Mouse (Mus musculus): ENCODE results near the gene Mtmr2.
"Not testable (repeated sequence)": the region's sequence is repeated elsewhere in the genome, so short reads cannot be mapped to it uniquely, and the experiment has no call there.

Mtmr2 gene

DNA sequence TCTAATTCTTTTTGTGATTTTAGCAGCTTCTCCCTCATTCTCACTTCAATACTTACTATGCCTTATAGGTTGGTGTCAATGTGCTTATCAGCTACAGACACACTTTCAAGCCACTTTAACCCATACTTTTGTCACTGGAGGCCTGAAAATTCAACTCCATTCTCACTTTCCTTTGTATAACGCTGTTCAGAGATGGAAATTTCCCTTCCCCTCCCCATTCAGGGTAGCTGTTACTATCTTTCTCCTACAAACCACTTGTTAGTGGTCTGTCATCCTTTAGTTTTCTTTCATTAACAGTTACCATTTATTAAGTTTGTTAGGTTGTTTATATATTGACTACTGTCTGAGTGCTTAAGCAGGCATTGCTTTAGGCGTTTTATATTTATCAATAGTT, at the start of gene Mtmr2:
TSS of gene Mtmr2 (plus strand) at position 7 of the 394 bp plus-strand sequence.
- ATAC-seq (ENCODE audit: insufficient number of reproducible peaks, low FRiP score, low TSS enrichment) = no peak

DNA sequence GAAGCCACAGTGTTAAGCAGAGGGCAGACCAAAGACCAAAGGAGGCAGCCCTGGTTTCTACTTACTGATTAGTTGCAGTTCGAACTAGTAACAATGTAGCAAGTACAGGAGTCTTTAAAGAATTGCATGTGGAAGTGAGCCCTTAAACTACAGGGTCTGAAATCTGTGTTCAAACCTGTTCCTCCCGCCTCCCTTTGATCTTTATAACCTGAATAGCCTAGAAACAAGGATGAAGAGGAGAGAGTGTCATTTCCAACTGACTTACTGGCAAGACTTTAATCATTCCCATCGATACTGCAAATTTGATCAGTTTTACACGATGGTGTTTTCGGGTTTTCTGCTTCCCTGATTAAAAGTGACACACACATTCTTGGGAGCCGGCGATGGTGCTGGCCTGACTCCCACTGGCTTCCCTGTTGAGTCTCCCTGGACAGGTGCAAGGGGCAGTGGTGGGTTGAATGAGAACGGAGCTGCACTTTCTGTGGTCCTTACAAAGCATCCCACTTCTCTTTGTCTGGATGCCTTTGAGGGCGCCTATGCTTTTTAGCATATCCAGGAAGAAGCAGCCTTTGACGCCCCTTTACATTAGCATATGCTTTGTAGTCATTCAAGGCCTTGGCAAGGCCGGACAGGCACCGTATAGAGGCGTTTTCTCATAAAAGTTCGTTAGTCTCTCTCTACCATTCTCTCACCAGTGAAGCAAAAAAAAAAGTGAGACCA, 49.0 kb upstream of the Mtmr2 start:
- no peak for ATAC-seq (ENCODE audit: insufficient number of reproducible peaks, low FRiP score, low TSS enrichment)

DNA sequence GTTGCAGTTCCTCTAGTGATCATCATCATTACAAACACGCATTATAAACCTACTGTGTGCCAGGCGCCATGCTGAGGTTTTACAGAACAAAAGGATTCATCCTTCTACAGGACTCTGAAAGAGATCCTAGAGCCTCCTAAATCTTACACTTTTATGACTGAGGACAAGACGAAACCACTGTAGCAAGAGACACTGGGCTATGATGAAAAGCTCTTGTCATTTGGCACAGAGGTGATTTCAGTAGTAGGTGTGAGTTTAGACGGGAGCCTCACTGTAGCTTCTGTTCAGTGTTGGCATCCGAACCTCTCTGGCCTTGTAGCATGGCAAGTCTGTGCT, 48.5 kb upstream of the Mtmr2 start:
- no peak for ATAC-seq (ENCODE audit: insufficient number of reproducible peaks, low FRiP score, low TSS enrichment)

GRCm38 (mm10) chr9:13701773-13702172, 46.4 kb upstream of the Mtmr2 start:
- no peak for ATAC-seq (ENCODE audit: insufficient number of reproducible peaks, low FRiP score, low TSS enrichment)

- no peak for ATAC-seq (ENCODE audit: insufficient number of reproducible peaks, low FRiP score, low TSS enrichment)
Measured at GRCm38 (mm10) chr9:13703100-13703499, 45.1 kb upstream of the Mtmr2 start.

DNA sequence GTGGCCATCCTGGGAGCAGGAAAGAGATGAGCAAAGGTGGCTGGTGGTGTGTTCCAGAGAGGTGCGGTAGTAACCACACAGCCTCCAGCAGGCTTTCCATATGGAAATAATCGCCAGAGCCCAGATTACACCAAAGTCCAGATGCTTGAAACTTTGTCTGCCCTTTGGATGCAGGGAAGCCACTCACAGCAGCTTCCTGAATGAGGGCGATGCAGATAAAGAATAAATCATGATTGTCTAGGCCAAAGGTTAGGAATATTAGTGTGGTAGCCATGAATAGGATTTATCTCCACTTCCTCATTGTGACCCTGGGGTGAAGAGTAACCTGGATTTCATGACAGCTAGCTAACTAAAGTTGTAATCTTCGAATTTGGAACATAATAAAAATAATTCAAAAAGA, 43.3 kb upstream of the Mtmr2 start:
- no peak for ATAC-seq (ENCODE audit: insufficient number of reproducible peaks, low FRiP score, low TSS enrichment)

DNA sequence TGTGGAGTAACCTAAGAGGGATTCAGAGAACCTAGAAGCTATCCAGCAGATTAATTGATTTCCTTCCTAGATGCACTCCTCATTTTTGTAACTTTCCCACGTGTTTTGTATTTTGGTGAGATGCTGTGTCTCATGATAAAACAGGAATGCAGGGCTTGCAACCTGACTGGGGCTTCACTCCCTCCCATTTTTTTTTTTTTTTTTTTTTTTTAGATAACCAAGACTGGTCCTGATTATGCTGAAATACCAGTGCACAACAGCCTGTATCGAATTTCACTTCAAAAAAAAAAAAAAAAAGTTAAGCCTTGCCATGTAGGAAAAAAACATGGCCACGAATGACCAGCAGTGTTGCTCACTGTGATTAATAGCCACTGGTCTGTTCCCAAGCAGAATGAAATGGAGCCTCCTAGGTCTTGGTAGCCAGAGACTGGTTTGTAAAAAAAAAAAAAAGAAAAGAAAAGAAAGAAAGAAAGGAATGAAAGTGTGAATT, 41.1 kb upstream of the Mtmr2 start:
- ATAC-seq (ENCODE audit: insufficient number of reproducible peaks, low FRiP score, low TSS enrichment) = no peak

- ATAC-seq (ENCODE audit: insufficient number of reproducible peaks, low FRiP score, low TSS enrichment) = no peak
Measured at GRCm38 (mm10) chr9:13709436-13709835, 38.8 kb upstream of the Mtmr2 start.

DNA sequence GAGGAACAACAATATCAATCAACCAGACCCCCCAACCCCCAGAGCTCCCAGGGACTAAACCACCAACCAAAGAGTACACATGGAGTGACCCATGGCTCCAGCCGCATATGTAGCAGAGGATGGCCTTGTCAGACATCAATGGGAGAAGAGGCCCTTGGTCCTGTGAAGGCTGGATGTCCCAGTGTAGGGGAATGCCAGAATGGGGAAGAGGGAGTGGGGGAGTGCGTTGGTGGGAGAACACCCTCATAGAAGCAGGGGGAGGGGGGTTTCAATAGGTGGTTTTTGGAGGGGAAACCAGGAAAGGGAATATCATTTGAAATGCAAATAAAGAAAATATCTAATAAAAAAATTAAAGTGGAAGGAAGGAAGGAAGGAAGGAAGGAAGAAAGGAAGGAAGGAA, 32.3 kb upstream of the Mtmr2 start:
- ATAC-seq (ENCODE audit: insufficient number of reproducible peaks, low FRiP score, low TSS enrichment) = not testable (repeated sequence)

GRCm38 (mm10) chr9:13716316-13717099, 31.7 kb upstream of the Mtmr2 start:
- ATAC-seq (ENCODE audit: insufficient number of reproducible peaks, low FRiP score, low TSS enrichment) = peak; percentile 45; the same call in 1 of the 2 replicates

DNA sequence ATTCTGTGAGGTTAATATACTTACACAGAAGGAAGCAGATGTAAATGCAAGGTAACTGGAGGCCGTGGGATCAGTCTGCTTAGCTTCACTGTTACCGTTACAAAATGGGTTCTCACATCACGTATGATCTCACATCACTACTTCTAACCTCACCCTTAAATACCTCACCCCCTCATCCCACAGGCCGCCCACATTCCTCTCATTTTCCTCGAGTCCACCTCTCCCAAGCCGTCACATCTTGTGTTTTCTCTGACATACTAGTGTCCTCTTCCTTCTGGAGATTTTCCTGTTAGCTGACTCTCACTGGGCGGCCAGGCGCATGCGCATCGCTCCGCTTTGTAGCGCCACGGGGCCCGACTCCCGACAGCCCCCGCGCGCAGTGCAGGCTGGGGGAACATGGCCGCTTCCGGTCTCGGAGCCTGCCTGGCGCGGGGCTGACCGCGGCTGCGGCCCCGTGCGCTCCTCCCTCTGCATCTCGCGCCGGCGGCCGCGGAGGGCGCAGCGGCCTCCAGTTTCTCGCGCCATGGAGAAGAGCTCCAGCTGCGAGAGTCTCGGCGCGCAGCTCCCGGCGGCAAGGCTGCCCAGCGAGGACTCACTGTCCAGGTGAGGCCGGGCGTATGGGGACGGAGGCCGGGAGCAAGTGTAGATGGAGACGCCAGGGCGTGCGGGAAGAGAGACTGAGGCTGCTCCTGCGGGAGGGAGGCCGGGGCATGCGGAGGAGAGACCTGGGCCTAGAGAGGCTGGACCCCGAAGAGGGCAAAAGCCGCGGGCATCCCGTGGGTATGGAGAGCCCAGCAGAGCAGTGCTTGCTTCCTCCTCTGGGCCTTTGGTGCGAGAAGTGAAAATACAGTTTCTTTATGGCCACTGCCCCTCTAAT, 826 bp downstream of the Mtmr2 start:
- ATAC-seq (ENCODE audit: insufficient number of reproducible peaks, low FRiP score, low TSS enrichment) = peak; percentile 97

- ATAC-seq (ENCODE audit: insufficient number of reproducible peaks, low FRiP score, low TSS enrichment) = no peak
Measured at GRCm38 (mm10) chr9:13749675-13749998, 1.4 kb downstream of the Mtmr2 start.

GRCm38 (mm10) chr9:13752543-13752942, 4.3 kb downstream of the Mtmr2 start:
- no peak for ATAC-seq (ENCODE audit: insufficient number of reproducible peaks, low FRiP score, low TSS enrichment)

DNA sequence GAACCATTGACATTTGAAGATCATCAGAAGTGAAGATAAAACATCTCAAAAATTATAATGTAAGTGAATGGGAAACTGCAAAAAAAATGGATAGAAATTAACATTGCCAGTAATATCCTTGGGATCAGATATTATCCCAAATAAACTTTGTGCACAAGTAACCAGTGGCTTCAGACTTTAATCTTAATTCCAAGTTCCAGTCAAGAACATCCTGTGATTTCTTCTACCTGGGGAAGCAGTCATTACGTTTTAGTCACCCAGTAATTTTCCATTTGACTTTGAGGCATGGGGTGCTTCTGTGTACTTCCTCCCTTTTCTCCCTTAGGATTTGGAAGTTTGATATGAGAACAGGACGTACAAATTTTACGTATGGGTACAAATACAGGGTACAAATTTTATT, 12.2 kb downstream of the Mtmr2 start:
- ATAC-seq (ENCODE audit: insufficient number of reproducible peaks, low FRiP score, low TSS enrichment) = no peak

GRCm38 (mm10) chr9:13765624-13766023, 17.4 kb downstream of the Mtmr2 start:
- ATAC-seq (ENCODE audit: insufficient number of reproducible peaks, low FRiP score, low TSS enrichment) = no peak

GRCm38 (mm10) chr9:13766570-13766969, 18.4 kb downstream of the Mtmr2 start:
- no peak for ATAC-seq (ENCODE audit: insufficient number of reproducible peaks, low FRiP score, low TSS enrichment)

DNA sequence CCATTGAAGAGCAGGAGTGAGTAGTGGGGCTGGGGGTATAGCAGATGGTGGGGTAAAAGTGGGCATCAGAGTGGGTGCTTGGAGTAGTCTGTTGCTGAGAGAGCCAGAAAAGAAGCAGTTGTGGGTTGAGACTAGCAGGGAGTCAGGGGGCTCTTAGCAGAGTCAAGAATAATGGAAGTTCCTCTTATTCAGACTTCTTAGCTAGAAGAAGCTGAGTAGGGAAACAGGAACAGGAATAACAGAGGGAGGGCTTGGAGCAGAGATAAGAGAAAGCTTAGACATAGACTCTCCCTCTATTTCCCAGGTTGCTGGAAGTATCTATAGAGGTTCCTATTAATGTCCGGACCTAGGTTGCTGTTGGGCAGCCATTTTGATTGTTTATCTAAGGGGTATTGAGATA, 26.5 kb downstream of the Mtmr2 start:
- no peak for ATAC-seq (ENCODE audit: insufficient number of reproducible peaks, low FRiP score, low TSS enrichment)

GRCm38 (mm10) chr9:13781985-13782384, 33.8 kb downstream of the Mtmr2 start:
- ATAC-seq (ENCODE audit: insufficient number of reproducible peaks, low FRiP score, low TSS enrichment) = no peak

GRCm38 (mm10) chr9:13790864-13791263, 42.7 kb downstream of the Mtmr2 start:
- not testable (repeated sequence) for ATAC-seq (ENCODE audit: insufficient number of reproducible peaks, low FRiP score, low TSS enrichment)

GRCm38 (mm10) chr9:13794302-13794701, 46.1 kb downstream of the Mtmr2 start:
- ATAC-seq (ENCODE audit: insufficient number of reproducible peaks, low FRiP score, low TSS enrichment) = no peak

DNA sequence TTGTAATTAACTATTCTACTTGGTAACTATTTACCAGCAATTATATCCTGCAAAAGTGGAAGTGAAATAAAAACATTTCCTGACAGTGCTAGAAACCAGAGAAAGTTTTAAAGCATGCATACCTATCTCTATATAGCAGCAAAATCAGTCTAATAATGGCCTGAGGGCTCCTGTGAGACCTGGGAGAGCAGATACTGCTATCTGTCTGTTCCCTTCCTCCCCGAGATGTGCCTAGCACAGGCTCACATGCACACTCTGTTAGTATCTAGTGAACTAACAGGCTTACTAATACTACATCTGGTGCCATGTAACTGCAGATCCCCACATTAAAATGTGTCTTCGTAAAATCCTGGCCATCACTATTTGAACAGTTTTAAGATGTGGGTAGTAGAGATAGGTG, 46.5 kb downstream of the Mtmr2 start:
- no peak for ATAC-seq (ENCODE audit: insufficient number of reproducible peaks, low FRiP score, low TSS enrichment)

All from cerebellum, adult (tissue).